Mouse (Mus musculus): ENCODE results near the gene Akr1b7. TPM values are rescaled to one million over a fixed set of nuclear protein-coding genes. Genes with fewer than 3 reads are reported as not detected.
A peak's percentile ranks its signal among the peaks of the same experiment; 100 is the strongest.
"Not testable (repeated sequence)": the region's sequence is repeated elsewhere in the genome, so short reads cannot be mapped to it uniquely, and the experiment has no call there.

The Akr1b7 gene
- total RNA-seq (2021), result not detected

- no peak for DNase-seq (ENCODE audit: low spot score)
Measured at GRCm38 (mm10) chr6:34412023-34412422, at the start of gene Akr1b7. Akr1b7 (plus strand) TSS chr6:34412334.

GRCm38 (mm10) chr6:34364217-34365136 is 47.7 kb upstream of the Akr1b7 start:
- DNase-seq (ENCODE audit: low spot score), result no peak
- intact Hi-C loops (cut with DNase I), result no loop called here

More at GRCm38 (mm10) chr6:34412023-34412422, at the start of gene Akr1b7:
- intact Hi-C loops (cut with DNase I), result no loop called here

- intact Hi-C loops (cut with DNase I), result no loop called here
- no peak for DNase-seq (ENCODE audit: low spot score)
Measured at GRCm38 (mm10) chr6:34367998-34368397, 44.1 kb upstream of the Akr1b7 start.

GRCm38 (mm10) chr6:34370081-34370480 is 42.1 kb upstream of the Akr1b7 start:
- DNase-seq (ENCODE audit: low spot score), result no peak
- intact Hi-C loops (cut with DNase I), result loop anchor here (5.0 kb wide), 1 partner anchor 77 kb away; no protein-coding TSS in a partner anchor

GRCm38 (mm10) chr6:34371700-34372351 is 40.3 kb upstream of the Akr1b7 start:
- peak; percentile 37 for DNase-seq (ENCODE audit: low spot score)
- intact Hi-C loops (cut with DNase I), result loop anchor here (1.0 to 5.0 kb wide), 2 partner anchors 75 to 79 kb away; no protein-coding TSS in a partner anchor

- no peak for DNase-seq (ENCODE audit: low spot score)
- intact Hi-C loops (cut with DNase I), result loop anchor here (5.0 kb wide), 1 partner anchor 73 kb away; no protein-coding TSS in a partner anchor
Measured at GRCm38 (mm10) chr6:34373841-34374240, 38.3 kb upstream of the Akr1b7 start.

- intact Hi-C loops (cut with DNase I), result not testable (repeated sequence)
Measured at GRCm38 (mm10) chr6:34375888-34376287, 36.2 kb upstream of the Akr1b7 start.

GRCm38 (mm10) chr6:34383401-34383800 is 28.7 kb upstream of the Akr1b7 start:
- DNase-seq (ENCODE audit: low spot score), result no peak
- intact Hi-C loops (cut with DNase I), result no loop called here

More at GRCm38 (mm10) chr6:34375888-34376287, 36.2 kb upstream of the Akr1b7 start:
- DNase-seq (ENCODE audit: low spot score), result not testable (repeated sequence)

- intact Hi-C loops (cut with DNase I), result no loop called here
- peak; percentile 69 for DNase-seq (ENCODE audit: low spot score)
Measured at GRCm38 (mm10) chr6:34384110-34384661, 27.9 kb upstream of the Akr1b7 start, which contains the start of gene Akr1b10. Akr1b10 (plus strand) TSS chr6:34384218.

GRCm38 (mm10) chr6:34384701-34385370 is 27.3 kb upstream of the Akr1b7 start:
- peak; percentile 19 for DNase-seq (ENCODE audit: low spot score)
- intact Hi-C loops (cut with DNase I), result no loop called here

- DNase-seq (ENCODE audit: low spot score), result no peak
- intact Hi-C loops (cut with DNase I), result no loop called here
Measured at GRCm38 (mm10) chr6:34388420-34389156, 23.5 kb upstream of the Akr1b7 start.

GRCm38 (mm10) chr6:34395897-34396296 is 16.2 kb upstream of the Akr1b7 start:
- intact Hi-C loops (cut with DNase I), result no loop called here
- no peak for DNase-seq (ENCODE audit: low spot score)

GRCm38 (mm10) chr6:34398431-34398830 is 13.7 kb upstream of the Akr1b7 start:
- intact Hi-C loops (cut with DNase I), result no loop called here
- no peak for DNase-seq (ENCODE audit: low spot score)

- intact Hi-C loops (cut with DNase I), result no loop called here
- no peak for DNase-seq (ENCODE audit: low spot score)
Measured at GRCm38 (mm10) chr6:34399606-34400220, 12.4 kb upstream of the Akr1b7 start.

GRCm38 (mm10) chr6:34400696-34401095 is 11.4 kb upstream of the Akr1b7 start:
- intact Hi-C loops (cut with DNase I), result no loop called here
- no peak for DNase-seq (ENCODE audit: low spot score)

GRCm38 (mm10) chr6:34406746-34407145 is 5.4 kb upstream of the Akr1b7 start:
- intact Hi-C loops (cut with DNase I), result no loop called here

GRCm38 (mm10) chr6:34407403-34407802 is 4.7 kb upstream of the Akr1b7 start:
- no peak for DNase-seq (ENCODE audit: low spot score)
- intact Hi-C loops (cut with DNase I), result no loop called here

More at GRCm38 (mm10) chr6:34406746-34407145, 5.4 kb upstream of the Akr1b7 start:
- DNase-seq (ENCODE audit: low spot score), result no peak

- intact Hi-C loops (cut with DNase I), result no loop called here
- no peak for DNase-seq (ENCODE audit: low spot score)
Measured at GRCm38 (mm10) chr6:34412688-34413087, 554 bp downstream of the Akr1b7 start.

- DNase-seq (ENCODE audit: low spot score); intact Hi-C loops (cut with DNase I): not testable (repeated sequence)
Measured at GRCm38 (mm10) chr6:34413386-34413785, 1.3 kb downstream of the Akr1b7 start.

Measured in heart, postnatal 25 days (tissue).